Mouse (Mus musculus): ENCODE data around the gene Pgpep1.

DNA sequence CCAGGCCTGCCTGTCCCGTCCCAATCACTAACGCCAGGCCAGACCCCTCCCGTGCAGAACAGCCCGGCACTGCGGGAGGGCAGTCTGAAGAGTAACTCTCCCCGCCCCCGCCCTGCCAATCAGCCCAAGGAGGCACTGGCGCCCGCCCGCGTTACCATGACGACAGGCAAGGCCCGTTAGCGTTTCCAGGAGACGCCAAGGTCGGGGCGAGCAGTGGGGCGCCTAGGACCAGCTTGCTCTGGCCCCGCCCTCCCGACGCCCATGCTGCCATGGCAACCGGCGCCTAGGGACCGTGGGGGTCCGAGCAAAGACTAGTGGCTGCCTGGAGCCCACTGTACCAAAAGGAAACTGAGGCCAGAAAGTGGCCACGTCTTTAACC lies 58.9 kb downstream of the Pgpep1 start:
- no peak for TF ChIP-seq CTCF (IDR thresholded peaks at IDR 0.05; ENCODE audit: low read depth, low read length)
- no peak for TF ChIP-seq POLR2A (IDR thresholded peaks at IDR 0.05; ENCODE audit: insufficient read depth, low read length)

Data from ES-Bruce4 (cell line).